Mouse (Mus musculus) stomach, embryonic 15.5 days (tissue): Measurements from ENCODE around the gene Hoxa10. TPM values are rescaled to one million over a fixed set of nuclear protein-coding genes. Genes with fewer than 3 reads are reported as not detected.

ENCODE experiments used
- ATAC-seq: fragments of 200-750 bp; cut with Nextera tagmentation; 2 replicates; pipeline ENCODE4 v1.8.0; 2017; ENCODE audit warnings: low read depth, moderate number of reproducible peaks, moderate TSS enrichment; ENCODE audit not compliant: insufficient read depth, low FRiP score
- H3K27ac ChIP-seq: fragments of 300-500 bp; sonication (generic); 2 replicates; pipeline ENCODE4 v1.5.1; 2015; ENCODE audit warnings: mild to moderate bottlenecking, inconsistent platforms
- H3K27me3 ChIP-seq: fragments of 300-500 bp; sonication (generic); replicated peaks from 2 replicates; pipeline ENCODE4 v1.6.1; 2015; ENCODE audit warnings: inconsistent platforms
- H3K36me3 ChIP-seq: fragments of 300-500 bp; sonication (generic); 2 replicates; pipeline ENCODE4 v1.6.1; 2015; ENCODE audit warnings: inconsistent platforms
- H3K4me1 ChIP-seq: fragments of 300-500 bp; sonication (generic); 2 replicates; pipeline ENCODE4 v1.6.1; 2015; ENCODE audit warnings: inconsistent platforms
- H3K4me2 ChIP-seq: fragments of 300-500 bp; sonication (generic); 2 replicates; pipeline ENCODE4 v1.6.1; 2015; ENCODE audit warnings: mild to moderate bottlenecking, inconsistent platforms
- H3K4me3 ChIP-seq: fragments of 300-500 bp; sonication (generic); replicated peaks from 2 replicates; pipeline ENCODE4 v1.5.1; 2015; ENCODE audit warnings: inconsistent platforms
- H3K9ac ChIP-seq: fragments of 300-500 bp; sonication (generic); 2 replicates; pipeline ENCODE4 v1.6.1; 2015; ENCODE audit warnings: inconsistent platforms
- H3K9me3 ChIP-seq: fragments of 300-500 bp; sonication (generic); 2 replicates; pipeline ENCODE4 v1.6.1; 2016; ENCODE audit warnings: inconsistent platforms
- WGBS: fragments of 180-500 bp; shearing (Covaris S2); methylation state at CpG from one replicate; pipeline ENCODE4 v1.1.7; 2015; 5-methylcytosine and 5-hydroxymethylcytosine counted together
- polyA plus RNA-seq: library from polyadenylated mRNA; unstranded; fragments of >200 nt; fragmentation: Nextera tagmentation; extraction: Ambion mirVana; gene quantifications from 2 replicates; pipeline ENCODE4 v1.2.1, GENCODE M21; 2015

Hoxa10 gene
- 1.3 and 2.7 TPM in 2 replicates for polyA plus RNA-seq

- peak within 1 kb of the TSS; percentile 33 for H3K4me2 ChIP-seq
- no peak for ATAC-seq
- no peak within 1 kb of the TSS for H3K27ac ChIP-seq
- no peak within 1 kb of the TSS for H3K4me3 ChIP-seq
- no peaks in the 10 kb centered on the region for H3K36me3 ChIP-seq
- WGBS = 2% methylated on average over 35 of the region's 35 CpGs
- H3K9ac ChIP-seq = no peak within 1 kb of the TSS
- peaks cover 97% of the 10 kb centered on the region for H3K27me3 ChIP-seq
- peaks cover 5% of the 10 kb centered on the region; the same call in 1 of the 2 replicates for H3K4me1 ChIP-seq
- H3K9me3 ChIP-seq = no peaks in the 10 kb centered on the region
Measured at GRCm38 (mm10) chr6:52240389-52241000, at the start of gene Hoxa10. Hoxa10 (minus strand) TSS chr6:52240854.

GRCm38 (mm10) chr6:52290186-52290585, 49.5 kb upstream of the Hoxa10 start:
- Histone ChIP-seq H3K27me3 (peaks cover 45% of the 10 kb centered on the region), H3K27ac (no peak overlapping the region), H3K9me3 (no peaks in the 10 kb centered on the region), H3K4me3 (no peak overlapping the region), H3K4me2 (no peak overlapping the region), H3K36me3 (no peaks in the 10 kb centered on the region), H3K9ac (no peak overlapping the region), H3K4me1 (peaks cover 7% of the 10 kb centered on the region)
- 19% methylated on average over 12 of the region's 12 CpGs for WGBS
- no peak for ATAC-seq

GRCm38 (mm10) chr6:52283896-52284295, 43.2 kb upstream of the Hoxa10 start:
- Histone ChIP-seq H3K9ac (no peak overlapping the region), H3K27me3 (peaks cover 19% of the 10 kb centered on the region), H3K4me3 (no peak overlapping the region), H3K9me3 (no peaks in the 10 kb centered on the region), H3K36me3 (no peaks in the 10 kb centered on the region), H3K4me1 (no peaks in the 10 kb centered on the region), H3K27ac (no peak overlapping the region), H3K4me2 (no peak overlapping the region)
- 89% methylated on average over 5 of the region's 5 CpGs for WGBS
- ATAC-seq = no peak

- Histone ChIP-seq H3K4me1 (no peaks in the 10 kb centered on the region), H3K27ac (no peak overlapping the region), H3K36me3 (no peaks in the 10 kb centered on the region), H3K9me3 (no peaks in the 10 kb centered on the region), H3K4me2 (no peak overlapping the region), H3K9ac (no peak overlapping the region), H3K4me3 (no peak overlapping the region), H3K27me3 (peaks cover 37% of the 10 kb centered on the region)
- no peak for ATAC-seq
- WGBS = 64% methylated on average over 12 of the region's 12 CpGs
Measured at GRCm38 (mm10) chr6:52281084-52281483, 40.4 kb upstream of the Hoxa10 start.

- ATAC-seq = no peak
- Histone ChIP-seq H3K27me3 (peaks cover 70% of the 10 kb centered on the region), H3K9ac (no peak overlapping the region), H3K9me3 (no peaks in the 10 kb centered on the region), H3K36me3 (no peaks in the 10 kb centered on the region), H3K27ac (no peak overlapping the region), H3K4me2 (no peak overlapping the region), H3K4me3 (no peak overlapping the region), H3K4me1 (no peaks in the 10 kb centered on the region)
- WGBS = 7% methylated on average over 5 of the region's 5 CpGs
Measured at GRCm38 (mm10) chr6:52276920-52277319, 36.3 kb upstream of the Hoxa10 start.

GRCm38 (mm10) chr6:52276382-52276781, 35.7 kb upstream of the Hoxa10 start:
- Histone ChIP-seq H3K4me1 (no peaks in the 10 kb centered on the region), H3K9me3 (no peaks in the 10 kb centered on the region), H3K36me3 (no peaks in the 10 kb centered on the region), H3K27ac (no peak overlapping the region), H3K27me3 (peaks cover 75% of the 10 kb centered on the region), H3K4me3 (no peak overlapping the region), H3K9ac (no peak overlapping the region), H3K4me2 (no peak overlapping the region)
- ATAC-seq = no peak
- WGBS = 5% methylated on average over 6 of the region's 6 CpGs

- WGBS = 10% methylated on average over 8 of the region's 8 CpGs
- no peak overlapping the region for H3K4me2 ChIP-seq
- no peak for ATAC-seq
- H3K36me3 ChIP-seq = no peaks in the 10 kb centered on the region
- H3K4me1 ChIP-seq = no peaks in the 10 kb centered on the region
- no peak overlapping the region for H3K4me3 ChIP-seq
- no peaks in the 10 kb centered on the region for H3K9me3 ChIP-seq
- H3K27ac ChIP-seq = no peak overlapping the region
- H3K9ac ChIP-seq = no peak overlapping the region
- H3K27me3 ChIP-seq = peaks cover 75% of the 10 kb centered on the region
Measured at GRCm38 (mm10) chr6:52275563-52276280, 35.1 kb upstream of the Hoxa10 start.

- Histone ChIP-seq H3K4me3 (no peak overlapping the region), H3K36me3 (no peaks in the 10 kb centered on the region), H3K27ac (no peak overlapping the region), H3K27me3 (peaks cover 87% of the 10 kb centered on the region), H3K4me2 (no peak overlapping the region), H3K4me1 (no peaks in the 10 kb centered on the region), H3K9ac (no peak overlapping the region), H3K9me3 (no peaks in the 10 kb centered on the region)
- no peak for ATAC-seq
- WGBS = 6% methylated on average over 11 of the region's 11 CpGs
Measured at GRCm38 (mm10) chr6:52274576-52274975, 33.9 kb upstream of the Hoxa10 start.

GRCm38 (mm10) chr6:52273656-52274280, 33.1 kb upstream of the Hoxa10 start:
- 4% methylated on average over 22 of the region's 22 CpGs for WGBS
- Histone ChIP-seq H3K4me2 (no peak overlapping the region), H3K27me3 (peaks cover 91% of the 10 kb centered on the region)

GRCm38 (mm10) chr6:52272766-52273655, 32.4 kb upstream of the Hoxa10 start:
- no peak overlapping the region for H3K27ac ChIP-seq
- no peaks in the 10 kb centered on the region for H3K9me3 ChIP-seq
- H3K9ac ChIP-seq = no peak overlapping the region
- H3K36me3 ChIP-seq = no peaks in the 10 kb centered on the region
- H3K27me3 ChIP-seq = peaks cover 96% of the 10 kb centered on the region
- ATAC-seq = no peak
- H3K4me3 ChIP-seq = no peak overlapping the region
- no peak overlapping the region for H3K4me2 ChIP-seq
- H3K4me1 ChIP-seq = no peaks in the 10 kb centered on the region
- WGBS = 14% methylated on average over 21 of the region's 22 CpGs

More at GRCm38 (mm10) chr6:52273656-52274280, 33.1 kb upstream of the Hoxa10 start:
- Histone ChIP-seq H3K9me3 (no peaks in the 10 kb centered on the region), H3K36me3 (no peaks in the 10 kb centered on the region), H3K4me1 (no peaks in the 10 kb centered on the region), H3K9ac (no peak overlapping the region), H3K4me3 (no peak overlapping the region), H3K27ac (no peak overlapping the region)
- ATAC-seq = no peak

GRCm38 (mm10) chr6:52270494-52271480, 30.1 kb upstream of the Hoxa10 start:
- Histone ChIP-seq H3K27me3 (peaks cover 92% of the 10 kb centered on the region), H3K36me3 (no peaks in the 10 kb centered on the region), H3K4me3 (no peak overlapping the region), H3K4me1 (no peaks in the 10 kb centered on the region), H3K27ac (no peak overlapping the region), H3K9me3 (no peaks in the 10 kb centered on the region), H3K4me2 (no peak overlapping the region), H3K9ac (no peak overlapping the region)
- no peak for ATAC-seq
- 7% methylated on average over 23 of the region's 23 CpGs for WGBS
